Mouse (Mus musculus) MEL (cell line): Measurements from ENCODE around the gene Fcer2a. TPM values are rescaled to one million over a fixed set of nuclear protein-coding genes. Genes with fewer than 3 reads are reported as not detected.

Source experiments
- DNase-seq: peaks from one replicate; pipeline ENCODE4 v3.0.0; 2011; ENCODE audit warnings: low read depth, low spot score
- H3K27ac ChIP-seq: 2 replicates; pipeline ENCODE4 v1.5.1; 2012; ENCODE audit warnings: low read depth, mild to moderate bottlenecking, control low read depth, low read length, moderate library complexity; ENCODE audit not compliant: control insufficient read depth
- H3K27me3 ChIP-seq, 2 experiments: fragments of 150-350 bp in 1 of 2; sonication (generic) in 1 of 2; 2 replicates each; pipeline ENCODE4 v1.6.1; 2012; ENCODE audit warnings: low read length in 2 of 2, mild to moderate bottlenecking in 2 of 2, improper control_type of control experiment in 1 of 2, moderate library complexity in 1 of 2; ENCODE audit not compliant: insufficient read depth in 2 of 2, control insufficient read depth in 1 of 2
- H3K36me3 ChIP-seq, 2 experiments: 2 replicates each; pipeline ENCODE4 v1.6.1; 2012 to 2014; ENCODE audit warnings: low read length in 2 of 2, improper control_type of control experiment in 1 of 2, inconsistent platforms in 1 of 2, mild to moderate bottlenecking in 1 of 2; ENCODE audit not compliant: insufficient read depth in 2 of 2, control insufficient read depth in 1 of 2
- H3K4me1 ChIP-seq, 2 experiments: fragments of 150-350 bp in 1 of 2; sonication (generic) in 1 of 2; 2 replicates each; pipeline ENCODE4 v1.6.1; 2012; ENCODE audit warnings: low read length in 2 of 2, improper control_type of control experiment in 1 of 2, mild to moderate bottlenecking in 1 of 2; ENCODE audit not compliant: insufficient read depth in 2 of 2, control insufficient read depth in 1 of 2
- H3K4me3 ChIP-seq, 2 experiments: fragments of 150-350 bp in 1 of 2; sonication (generic) in 1 of 2; 2 replicates each; pipeline ENCODE4 v1.5.1; 2012; ENCODE audit warnings: low read depth in 2 of 2, low read length in 2 of 2, mild to moderate bottlenecking in 2 of 2, moderate library complexity in 2 of 2, control low read depth in 1 of 2, improper control_type of control experiment in 1 of 2; ENCODE audit not compliant: control insufficient read depth in 1 of 2, insufficient read depth in 1 of 2
- H3K79me2 ChIP-seq: 2 replicates; pipeline ENCODE4 v1.6.1; 2012; ENCODE audit warnings: mild to moderate bottlenecking, low read length, moderate library complexity; ENCODE audit not compliant: control insufficient read depth, poor library complexity, insufficient read depth
- H3K9ac ChIP-seq: 2 replicates; pipeline ENCODE4 v1.6.1; 2012; ENCODE audit warnings: low read depth, mild to moderate bottlenecking, control low read depth, low read length, moderate library complexity; ENCODE audit not compliant: control insufficient read depth, poor library complexity, severe bottlenecking
- H3K9me3 ChIP-seq: fragments of 150-350 bp; sonication (generic); replicated peaks from 2 replicates; pipeline ENCODE4 v1.6.1; 2012; ENCODE audit warnings: mild to moderate bottlenecking, low read length, improper control_type of control experiment, moderate library complexity; ENCODE audit not compliant: insufficient read depth
- BHLHE40 ChIP-seq: IDR thresholded peaks from 2 replicates; pipeline ENCODE4 v1.6.1; 2012; ENCODE audit warnings: low read depth, mild to moderate bottlenecking, inconsistent platforms, low read length, improper control_type of control experiment, borderline replicate concordance
- E2F4 ChIP-seq: IDR thresholded peaks from 2 replicates; pipeline ENCODE4 v1.6.1; 2011; ENCODE audit warnings: low read depth, low read length, improper control_type of control experiment, borderline replicate concordance
- GABPA ChIP-seq: IDR thresholded peaks from 2 replicates; pipeline ENCODE4 v1.6.1; 2012; ENCODE audit warnings: low read depth, mild to moderate bottlenecking, inconsistent platforms, low read length, improper control_type of control experiment, moderate library complexity
- GATA1 ChIP-seq: IDR thresholded peaks from 2 replicates; pipeline ENCODE4 v1.6.1; 2011; ENCODE audit warnings: low read depth, low read length, improper control_type of control experiment
- HCFC1 ChIP-seq: IDR thresholded peaks from 2 replicates; pipeline ENCODE4 v1.6.1; 2012; ENCODE audit warnings: low read depth, mild to moderate bottlenecking, inconsistent platforms, low read length, improper control_type of control experiment, moderate library complexity
- JUND ChIP-seq: IDR thresholded peaks from 2 replicates; pipeline ENCODE4 v1.6.1; 2011; ENCODE audit warnings: low read depth, mild to moderate bottlenecking, improper control_type of control experiment, low read length
- KAT2A ChIP-seq: conservative IDR thresholded peaks from 2 replicates; pipeline ENCODE4 v1.6.1; 2012; ENCODE audit warnings: low read depth, low read length, improper control_type of control experiment, inconsistent platforms
- MAFK ChIP-seq: IDR thresholded peaks from 2 replicates; pipeline ENCODE4 v1.6.1; 2011; ENCODE audit warnings: low read depth, mild to moderate bottlenecking, low read length, improper control_type of control experiment, borderline replicate concordance
- MAZ ChIP-seq: IDR thresholded peaks from 2 replicates; pipeline ENCODE4 v1.6.1; 2012; ENCODE audit warnings: low read depth, mild to moderate bottlenecking, inconsistent platforms, low read length, improper control_type of control experiment
- MEF2A ChIP-seq: IDR thresholded peaks from 2 replicates; pipeline ENCODE4 v1.6.1; 2014; ENCODE audit warnings: low read depth, mild to moderate bottlenecking, inconsistent platforms, low read length, improper control_type of control experiment; ENCODE audit not compliant: poor library complexity, insufficient replicate concordance, severe bottlenecking; ENCODE audit errors: extremely low read depth
- MXI1 ChIP-seq: IDR thresholded peaks from 2 replicates; pipeline ENCODE4 v1.6.1; 2011; ENCODE audit warnings: mild to moderate bottlenecking, low read depth, low read length, improper control_type of control experiment
- MYB ChIP-seq: IDR thresholded peaks from 2 replicates; pipeline ENCODE4 v1.6.1; 2011; ENCODE audit warnings: mild to moderate bottlenecking, low read depth, low read length, improper control_type of control experiment
- NRF1 ChIP-seq: IDR thresholded peaks from 2 replicates; pipeline ENCODE4 v1.6.1; 2014; ENCODE audit warnings: low read depth, mild to moderate bottlenecking, inconsistent platforms, low read length, improper control_type of control experiment, moderate library complexity; ENCODE audit not compliant: poor library complexity, insufficient read depth, severe bottlenecking
- POLR2AphosphoS2 ChIP-seq: IDR thresholded peaks from 2 replicates; pipeline ENCODE4 v1.6.1; 2011; ENCODE audit warnings: low read length, improper control_type of control experiment
- POLR2AphosphoS5 ChIP-seq: IDR thresholded peaks from 2 replicates; pipeline ENCODE4 v1.6.1; 2012; ENCODE audit warnings: low read depth, borderline replicate concordance, mild to moderate bottlenecking, inconsistent platforms, low read length, moderate library complexity, mixed read lengths
- RAD21 ChIP-seq: IDR thresholded peaks from 2 replicates; pipeline ENCODE4 v1.6.1; 2011; ENCODE audit warnings: mild to moderate bottlenecking, low read depth, low read length, improper control_type of control experiment
- SIN3A ChIP-seq: IDR thresholded peaks from 2 replicates; pipeline ENCODE4 v1.6.1; 2012; ENCODE audit warnings: low read length, improper control_type of control experiment, inconsistent platforms
- SMC3 ChIP-seq: IDR thresholded peaks from 2 replicates; pipeline ENCODE4 v1.6.1; 2011; ENCODE audit warnings: low read depth, low read length, improper control_type of control experiment
- TAL1 ChIP-seq: IDR thresholded peaks from 2 replicates; pipeline ENCODE4 v1.6.1; 2012; ENCODE audit warnings: mild to moderate bottlenecking, inconsistent platforms, low read length, moderate library complexity, mixed read lengths
- TCF12 ChIP-seq: IDR thresholded peaks from 2 replicates; pipeline ENCODE4 v1.6.1; 2014; ENCODE audit warnings: low read depth, mild to moderate bottlenecking, inconsistent platforms, low read length, improper control_type of control experiment, moderate library complexity
- USF1 ChIP-seq: IDR thresholded peaks from 2 replicates; pipeline ENCODE4 v1.6.1; 2014; ENCODE audit warnings: low read depth, mild to moderate bottlenecking, inconsistent platforms, low read length, improper control_type of control experiment, moderate library complexity
- ZKSCAN1 ChIP-seq: IDR thresholded peaks from 2 replicates; pipeline ENCODE4 v1.6.1; 2012; ENCODE audit warnings: low read depth, mild to moderate bottlenecking, inconsistent platforms, low read length, improper control_type of control experiment, moderate library complexity
- ZMIZ1 ChIP-seq: IDR thresholded peaks from 2 replicates; pipeline ENCODE4 v1.6.1; 2012; ENCODE audit warnings: low read depth, mild to moderate bottlenecking, inconsistent platforms, low read length, improper control_type of control experiment, moderate library complexity
- polyA plus RNA-seq, 2 experiments: library from polyadenylated mRNA; stranded (reverse) in 1 of 2; unstranded in 1 of 2; fragments of >175 nt in 1 of 2; fragments of >200 nt in 1 of 2; gene quantifications; 2 replicates each; pipeline versions ENCODE4 v1.2.1 to v1.2.4; 2012; ENCODE audit warnings: low replicate concordance in 2 of 2, low read depth in 1 of 2; ENCODE audit not compliant: insufficient read length in 2 of 2, insufficient read depth in 1 of 2, missing spikeins in 1 of 2
- total RNA-seq: library from RNA; depleted of rRNA; stranded (reverse); fragments of 300-350 nt; gene quantifications from 2 replicates; pipeline ENCODE4 v1.2.3, GENCODE M21; 2012

Gene Fcer2a
- total and polyA plus RNA-seq, 3 experiments, result 0.07 TPM; not detected in 2

GRCm38 (mm10) chr8:3682435-3682834 lies 11.5 kb downstream of the Fcer2a start:
- H3K27ac ChIP-seq, result no peak overlapping the region
- peaks cover 0 to 6% of the 10 kb centered on the region in 2 experiments; a peak in 1 of 4 replicates for H3K4me1 ChIP-seq
- H3K9ac ChIP-seq, result no peak overlapping the region
- no peak for DNase-seq
- no peak overlapping the region for H3K4me3 ChIP-seq
- no peaks in the 10 kb centered on the region for H3K27me3 ChIP-seq
- no peaks in the 10 kb centered on the region for H3K9me3 ChIP-seq
- H3K79me2 ChIP-seq, result peaks cover 21% of the 10 kb centered on the region
- TF ChIP-seq USF1 (no peak), MXI1 (no peak), POLR2AphosphoS5 (no peak), GATA1 (no peak), MYB (no peak), NRF1 (no peak), ZMIZ1 (no peak), HCFC1 (no peak), MAZ (no peak), KAT2A (no peak), MEF2A (no peak), ZKSCAN1 (no peak), SIN3A (no peak), TCF12 (no peak), TAL1 (no peak)
- H3K36me3 ChIP-seq, result peaks cover 0 to 11% of the 10 kb centered on the region in 2 experiments; a peak in 2 of 4 replicates

GRCm38 (mm10) chr8:3679656-3680055 lies 14.3 kb downstream of the Fcer2a start:
- Histone ChIP-seq H3K4me1 (peaks cover 0 to 11% of the 10 kb centered on the region in 2 experiments; a peak in 2 of 4 replicates), H3K4me3 (no peak overlapping the region), H3K9me3 (no peaks in the 10 kb centered on the region), H3K27ac (no peak overlapping the region), H3K27me3 (no peaks in the 10 kb centered on the region), H3K36me3 (peaks cover 0 to 15% of the 10 kb centered on the region in 2 experiments; a peak in 2 of 4 replicates), H3K9ac (no peak overlapping the region), H3K79me2 (peaks cover 32% of the 10 kb centered on the region)
- DNase-seq, result no peak
- TF ChIP-seq BHLHE40 (no peak), E2F4 (no peak), MEF2A (no peak), POLR2AphosphoS2 (no peak), JUND (no peak), SMC3 (no peak), POLR2AphosphoS5 (no peak), SIN3A (no peak), GABPA (no peak), ZMIZ1 (no peak), RAD21 (no peak), NRF1 (no peak), MAFK (no peak), USF1 (no peak)
